Mouse (Mus musculus) G1E (cell line): ENCODE results near the gene Hspa1l. TPM values are rescaled to one million over a fixed set of nuclear protein-coding genes. Genes with fewer than 3 reads are reported as not detected.
"Not testable (repeated sequence)": the region's sequence is repeated elsewhere in the genome, so short reads cannot be mapped to it uniquely, and the experiment has no call there.

Source experiments
- ATAC-seq: 2 replicates; pipeline ENCODE4 v1.8.0; 2016; ENCODE audit warnings: mild to moderate bottlenecking; ENCODE audit not compliant: insufficient number of reproducible peaks, poor library complexity, low FRiP score, severe bottlenecking; ENCODE audit errors: extremely low read depth
- DNase-seq: peaks from one replicate; pipeline ENCODE4 v3.0.0; 2012; ENCODE audit warnings: low spot score
- H3K27me3 ChIP-seq: 2 replicates; pipeline ENCODE4 v1.6.1; 2012; ENCODE audit warnings: mild to moderate bottlenecking, low read length, inconsistent platforms; ENCODE audit not compliant: insufficient read depth
- H3K36me3 ChIP-seq: replicated peaks from 2 replicates; pipeline ENCODE3; 2012; ENCODE audit warnings: mild to moderate bottlenecking, inconsistent platforms
- H3K4me1 ChIP-seq: 2 replicates; pipeline ENCODE4 v1.6.1; 2012; ENCODE audit warnings: low read depth, low read length, inconsistent platforms, mixed read lengths; ENCODE audit not compliant: insufficient read depth
- H3K4me3 ChIP-seq: 2 replicates; pipeline ENCODE4 v1.5.1; 2012; ENCODE audit warnings: low read depth, mild to moderate bottlenecking, inconsistent platforms, low read length, moderate library complexity, mixed read lengths
- H3K9me3 ChIP-seq: replicated peaks from 2 replicates; pipeline ENCODE4 v1.6.1; 2012; ENCODE audit warnings: inconsistent platforms
- CTCF ChIP-seq: IDR thresholded peaks from 2 replicates; pipeline ENCODE4 v1.5.1; 2012; ENCODE audit warnings: low read depth, low read length, inconsistent platforms, mixed read lengths
- GATA1 ChIP-seq: IDR thresholded peaks from 2 replicates; pipeline ENCODE4 v1.6.1; 2012; ENCODE audit warnings: borderline replicate concordance, low read length, inconsistent platforms, mixed read lengths
- GATA2 ChIP-seq: IDR thresholded peaks from 2 replicates; pipeline ENCODE4 v1.6.1; 2012; ENCODE audit warnings: low read depth, low read length, inconsistent platforms, borderline replicate concordance
- POLR2AphosphoS5 ChIP-seq: IDR thresholded peaks from 2 replicates; pipeline ENCODE4 v1.6.1; 2012; ENCODE audit warnings: low read depth, low read length, inconsistent platforms; ENCODE audit not compliant: insufficient replicate concordance
- TAL1 ChIP-seq: conservative IDR thresholded peaks from 2 replicates; pipeline ENCODE4 v1.6.1; 2012; ENCODE audit warnings: low read depth, low read length, inconsistent platforms, mixed read lengths
- polyA plus RNA-seq: library from polyadenylated mRNA; stranded (reverse); fragments of >175 nt; gene quantifications from 2 replicates; pipeline ENCODE4 v1.2.3, GENCODE M21; 2012
- total RNA-seq, 2 experiments: library from RNA; stranded (forward) in 1 of 2; stranded (reverse) in 1 of 2; fragments of 200-1000 nt in 1 of 2; fragments of >200 nt in 1 of 2; fragmentation: Nextera tagmentation in 1 of 2; gene quantifications; 2 replicates each; pipeline ENCODE4 v1.2.3; 2014 to 2017

Gene Hspa1l
- total and polyA plus RNA-seq, 3 experiments: 0.05 TPM; not detected in 2

DNA sequence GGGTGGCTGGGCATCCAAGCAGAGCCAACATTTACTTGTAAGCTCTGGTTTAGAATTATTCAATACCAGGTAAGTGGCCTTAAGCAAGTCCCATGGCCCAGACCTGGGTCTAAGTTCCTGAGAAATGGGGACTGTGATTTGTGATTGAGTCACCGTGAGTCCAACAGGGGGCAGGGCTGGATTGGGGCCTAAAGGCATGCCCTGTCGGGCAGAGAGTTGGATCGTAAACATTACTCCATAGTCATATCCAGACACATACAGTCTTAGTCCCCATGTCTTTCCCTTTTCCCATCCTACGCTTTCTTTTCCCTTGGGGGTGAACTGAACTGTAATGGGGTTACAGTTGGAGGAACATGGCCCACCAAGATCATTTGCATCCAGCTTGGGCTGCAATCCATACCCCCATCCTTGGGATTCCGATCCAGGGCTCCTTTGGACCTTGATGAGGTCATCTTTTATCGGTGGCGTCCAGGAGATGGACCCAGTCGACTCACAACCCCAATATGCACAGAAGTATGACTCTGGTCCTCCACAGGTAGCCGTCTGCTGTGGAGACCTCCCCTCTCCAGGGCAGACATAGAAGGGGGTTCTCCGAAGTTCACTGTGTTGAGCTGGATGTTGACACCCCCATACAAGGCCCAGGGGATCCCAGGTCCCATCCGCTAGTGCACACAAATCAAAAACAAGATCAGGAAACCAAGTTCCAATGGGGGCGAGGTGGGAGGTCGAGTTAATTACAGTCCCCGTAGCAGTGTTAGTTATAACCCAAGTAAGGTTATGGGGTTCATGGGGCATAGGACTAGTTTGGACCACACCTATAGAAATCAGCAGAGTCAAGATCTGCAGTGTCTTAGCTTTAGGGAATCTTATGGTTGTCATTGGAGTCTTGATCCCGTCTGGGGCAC, 26.3 kb downstream of the Hspa1l start:
- peaks cover 32% of the 10 kb centered on the region for H3K9me3 ChIP-seq
- H3K36me3 ChIP-seq: peaks cover 58% of the 10 kb centered on the region
- no peak for ATAC-seq
- TF ChIP-seq TAL1 (no peak), GATA1 (no peak), GATA2 (no peak), CTCF (no peak), POLR2AphosphoS5 (no peak)
- H3K4me3 ChIP-seq: peak overlapping the region; percentile 66
- H3K27me3 ChIP-seq: no peaks in the 10 kb centered on the region
- DNase-seq: no peak
- peaks cover 61% of the 10 kb centered on the region for H3K4me1 ChIP-seq

DNA sequence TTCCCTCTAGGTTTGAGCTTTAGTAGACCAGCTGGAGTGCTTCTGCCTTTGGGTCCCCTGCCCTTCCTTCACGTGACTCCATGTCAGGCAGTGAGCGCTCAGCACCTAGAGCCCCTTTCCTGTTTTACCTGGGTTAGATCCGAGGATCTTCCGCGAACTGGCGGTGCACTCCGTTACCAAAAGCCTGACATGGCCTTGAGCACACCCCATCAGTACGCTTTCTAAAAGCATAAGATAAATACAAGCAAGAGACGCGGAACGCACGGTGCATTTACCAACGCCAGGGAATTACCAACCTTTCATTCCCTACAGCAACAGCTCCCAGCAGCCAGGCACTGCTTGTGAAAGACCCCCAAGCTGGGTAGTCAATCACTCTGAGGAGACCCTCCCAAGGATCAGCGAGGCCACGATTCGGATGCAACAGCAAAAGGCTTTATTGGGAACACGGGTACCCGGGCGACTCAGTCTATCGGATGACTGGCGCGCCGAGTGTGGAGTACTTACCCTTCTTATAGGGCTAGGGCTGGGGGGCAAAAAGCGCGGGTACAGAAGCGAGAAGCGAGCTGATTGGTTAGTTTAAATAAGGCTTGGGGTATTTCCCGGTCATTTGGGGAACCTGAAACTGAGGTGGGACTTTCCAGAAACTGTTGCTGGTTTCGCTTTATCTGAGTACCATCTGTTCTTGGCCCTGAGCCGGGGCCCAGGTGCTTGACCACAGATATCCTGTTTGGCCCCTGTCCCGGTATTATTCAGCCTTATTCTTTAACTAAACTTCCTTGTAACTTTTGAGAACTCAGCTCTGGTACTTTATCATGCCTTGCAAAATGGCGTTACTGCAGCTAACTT, 27.6 kb downstream of the Hspa1l start:
- Histone ChIP-seq H3K36me3 (peaks cover 65% of the 10 kb centered on the region), H3K4me3 (peak overlapping the region; percentile 76), H3K4me1 (peaks cover 74% of the 10 kb centered on the region), H3K9me3 (peaks cover 32% of the 10 kb centered on the region)
- peak; percentile 44; the same call in 1 of the 2 replicates for TF ChIP-seq TAL1
- not testable (repeated sequence) for DNase-seq, H3K27me3 ChIP-seq, ATAC-seq

DNA sequence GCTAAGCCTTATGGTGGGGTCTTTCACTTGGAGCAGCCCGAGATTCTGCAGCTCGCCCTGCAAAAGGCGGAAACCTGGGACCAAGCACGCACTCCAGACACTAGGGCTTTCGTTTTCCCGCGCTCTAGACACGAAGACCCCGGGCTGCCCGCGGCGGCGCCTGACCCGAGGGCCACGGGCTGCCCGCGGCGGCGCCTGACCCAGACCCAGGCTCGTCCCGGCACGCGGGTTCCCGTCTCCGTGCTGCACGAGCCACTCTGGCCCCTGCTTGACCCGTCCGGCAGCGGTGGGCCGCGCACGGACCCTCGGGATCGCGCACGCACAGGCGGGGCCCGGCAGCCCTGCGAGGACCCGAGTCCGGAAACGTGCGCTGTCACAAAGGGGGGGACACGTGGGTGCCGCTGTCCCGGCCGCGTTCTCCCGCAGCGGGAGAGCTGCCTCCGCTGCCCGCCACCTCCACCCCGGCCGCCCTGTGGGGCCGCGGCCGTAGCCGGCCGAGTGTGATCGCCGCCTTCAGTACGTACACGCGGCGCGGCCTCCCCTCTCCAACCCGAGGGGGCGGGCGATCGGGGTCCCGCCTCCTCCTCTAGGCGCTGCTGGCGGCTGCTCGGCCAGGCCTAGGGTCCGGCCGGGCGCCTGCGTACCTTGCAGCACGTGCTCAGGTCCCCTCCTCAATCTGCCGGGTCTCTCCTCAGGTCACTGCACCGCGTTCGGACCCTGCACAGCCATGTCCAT, 28.4 kb downstream of the Hspa1l start, which contains the start of gene Vars:
Vars (plus strand) TSS at position 271 of the 735 bp plus-strand sequence.
- Histone ChIP-seq H3K9me3 (peaks cover 32% of the 10 kb centered on the region), H3K36me3 (peaks cover 72% of the 10 kb centered on the region), H3K4me1 (peaks cover 82% of the 10 kb centered on the region), H3K27me3 (peaks cover 3% of the 10 kb centered on the region; the same call in 1 of the 2 replicates), H3K4me3 (peak within 1 kb of the TSS; percentile 76)
- ATAC-seq (no peak), DNase-seq (peak; percentile 70)
- no peak for TF ChIP-seq POLR2AphosphoS5
- TF ChIP-seq CTCF: no peak
- no peak for TF ChIP-seq GATA2
- no peak for TF ChIP-seq TAL1
- no peak for TF ChIP-seq GATA1

DNA sequence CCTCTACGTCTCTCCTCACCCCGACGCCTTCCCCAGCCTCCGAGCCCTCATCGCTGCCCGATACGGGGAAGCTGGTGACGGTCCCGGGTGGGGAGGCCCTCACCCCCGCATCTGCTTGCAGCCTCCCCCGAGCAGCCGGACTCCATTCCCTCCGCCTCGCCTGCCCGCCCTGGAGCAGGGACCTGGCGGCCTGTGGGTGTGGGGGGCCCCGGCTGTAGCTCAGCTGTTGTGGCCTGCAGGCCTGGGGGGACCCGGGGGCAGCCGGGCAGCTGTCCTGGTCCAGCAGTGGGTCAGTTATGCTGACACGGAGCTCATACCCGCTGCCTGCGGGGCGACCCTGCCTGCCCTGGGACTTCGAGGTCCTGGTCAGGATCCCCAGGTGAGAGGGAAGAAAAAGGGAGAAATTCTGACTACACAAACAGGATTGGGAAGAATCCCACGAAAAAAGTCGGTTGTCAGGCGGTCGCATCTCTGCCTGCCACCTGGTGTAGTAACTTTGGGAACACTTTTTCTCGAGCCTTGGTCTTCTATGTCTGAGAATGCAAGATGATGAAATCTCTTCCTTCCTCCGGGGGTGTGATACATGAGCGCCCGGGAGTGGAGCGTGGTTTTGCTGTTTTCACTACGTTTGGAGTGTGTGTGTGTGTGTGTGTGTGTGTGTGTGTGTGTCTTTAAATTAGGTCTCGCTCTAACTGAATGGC, 29.1 kb downstream of the Hspa1l start:
- peaks cover 79% of the 10 kb centered on the region for H3K4me1 ChIP-seq
- TF ChIP-seq TAL1 (no peak), CTCF (no peak), POLR2AphosphoS5 (no peak), GATA2 (no peak)
- no peak for ATAC-seq
- peaks cover 29% of the 10 kb centered on the region for H3K9me3 ChIP-seq
- peaks cover 3% of the 10 kb centered on the region; the same call in 1 of the 2 replicates for H3K27me3 ChIP-seq
- DNase-seq: no peak
- H3K36me3 ChIP-seq: peaks cover 69% of the 10 kb centered on the region
- H3K4me3 ChIP-seq: peak overlapping the region; percentile 76

DNA sequence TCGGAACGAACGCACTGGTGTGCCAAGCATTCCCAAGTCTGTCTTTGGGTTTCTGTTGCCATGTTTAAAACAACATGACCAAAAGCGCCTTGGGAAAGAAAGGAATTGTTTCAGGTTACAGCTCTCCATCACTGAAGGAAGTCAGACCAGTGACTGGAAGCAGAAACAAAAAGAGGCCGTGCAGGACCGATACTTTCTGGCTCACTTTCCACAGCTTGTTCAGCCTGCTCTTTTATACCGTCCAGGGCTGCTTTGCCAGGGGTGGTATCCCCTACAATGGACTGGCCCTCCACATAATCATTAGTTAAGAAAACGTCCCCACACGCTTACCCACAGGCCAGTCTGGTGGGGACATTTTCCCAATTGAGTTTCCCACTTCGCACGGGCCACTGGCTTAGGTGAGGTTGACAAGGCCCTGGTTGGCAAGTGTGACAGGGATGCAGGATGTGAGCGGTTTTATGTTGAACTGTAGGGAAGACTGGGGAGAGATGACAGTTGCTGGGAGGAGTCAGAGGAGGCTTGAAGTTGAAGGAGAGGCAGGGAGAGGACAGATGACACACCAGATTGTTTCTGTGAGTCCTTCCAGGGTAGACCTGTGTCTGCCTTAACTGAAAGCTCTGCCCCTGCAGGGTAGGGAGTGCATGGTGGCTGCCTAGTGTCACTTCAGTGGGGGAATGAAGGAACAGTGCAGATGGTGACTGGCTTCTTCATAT, 29.8 kb downstream of the Hspa1l start:
- TF ChIP-seq GATA1 (no peak), GATA2 (no peak), TAL1 (no peak), CTCF (no peak), POLR2AphosphoS5 (peak; percentile 80; the same call in 1 of the 2 replicates)
- DNase-seq (peak; percentile 62), ATAC-seq (peak; percentile 59)
- peaks cover 26% of the 10 kb centered on the region for H3K9me3 ChIP-seq
- peak overlapping the region; percentile 76 for H3K4me3 ChIP-seq
- peaks cover 78% of the 10 kb centered on the region for H3K4me1 ChIP-seq
- peaks cover 70% of the 10 kb centered on the region for H3K36me3 ChIP-seq
- H3K27me3 ChIP-seq: peaks cover 3% of the 10 kb centered on the region; the same call in 1 of the 2 replicates
